ENCODE assay signal across 10 mouse cellular contexts in the genomic region with DNA sequence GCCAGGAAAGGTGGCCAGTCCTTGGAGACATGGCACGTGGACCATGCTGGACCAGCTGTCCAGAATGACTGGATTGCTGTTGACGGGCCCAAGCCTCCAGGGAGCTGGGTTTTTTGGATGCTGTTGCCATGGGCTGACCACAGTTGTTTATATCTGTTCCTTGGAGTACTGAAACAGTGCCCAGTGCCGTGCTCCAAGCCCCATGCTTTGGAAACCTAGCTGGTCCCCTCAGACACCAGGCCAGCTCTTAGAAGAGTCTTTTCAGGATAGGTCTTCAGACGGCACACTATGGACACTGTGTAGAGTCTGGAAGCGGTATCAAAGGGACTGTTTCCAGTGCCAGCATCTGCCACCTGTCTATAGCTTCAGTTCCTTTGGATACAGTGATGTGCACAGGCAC.
DNase-seq lines count a peak whose midpoint lies in the region; ATAC-seq and TF ChIP-seq lines count a peak whose summit lies in the region.
"Had no signal": no experiment of that assay in that cellular context is flagged by ENCODE, and none has a peak within 500 bp of the region (broad histone marks: within the 10 kb centered on the region; RNA-seq: fewer than 3 reads in every experiment).

No protein-coding gene starts in this region.

- H3K27ac ChIP-seq in heart, embryonic 10.5 days, result no peak overlapping the region
- H3K27ac ChIP-seq in midbrain, postnatal 0 days (ENCODE audit: low read depth, low read length), result no peak overlapping the region
- no peak overlapping the region for H3K27ac ChIP-seq in midbrain, embryonic 16.5 days (ENCODE audit: low read length)

- no peak overlapping the region for H3K4me3 ChIP-seq in heart, embryonic 10.5 days
- no peak overlapping the region for H3K4me3 ChIP-seq in midbrain, postnatal 0 days (ENCODE audit: low read depth, low read length)
- H3K4me3 ChIP-seq in midbrain, embryonic 16.5 days (ENCODE audit: low read depth, low read length), result no peak overlapping the region

- peak; percentile 97 for DNase-seq in heart, adult 11 months
- no peak for DNase-seq in heart, embryonic 10.5 days (ENCODE audit: low spot score)
- DNase-seq in midbrain, postnatal 0 days (ENCODE audit: low spot score), result peak; percentile 68
- DNase-seq in gastrocnemius, postnatal 10 days, result peak; percentile 36
- DNase-seq in lung, postnatal 36 days, result peak; percentile 12
- no peak for DNase-seq in ovary, postnatal 10 days (ENCODE audit: low spot score)
- DNase-seq in liver, result no peak
- DNase-seq: kidney, postnatal 25 days had no signal

- no peak for TF ChIP-seq CTCF in midbrain, postnatal 0 days (IDR thresholded peaks at IDR 0.05)

- ATAC-seq in midbrain, postnatal 0 days (ENCODE audit: low FRiP score), result peak; percentile 59; the same call in 1 of the 2 replicates
- ATAC-seq in midbrain, embryonic 16.5 days, result no peak

- H3K9ac ChIP-seq in midbrain, postnatal 0 days (replicated peaks; ENCODE audit: low read length, poor library complexity, severe bottlenecking), result no peak overlapping the region
- H3K9ac ChIP-seq in midbrain, embryonic 16.5 days (ENCODE audit: low read depth, low read length), result no peak overlapping the region

- no peaks in the 10 kb centered on the region for H3K27me3 ChIP-seq in heart, embryonic 10.5 days (ENCODE audit: insufficient read depth, poor library complexity, severe bottlenecking)
- H3K27me3 ChIP-seq in midbrain, postnatal 0 days (ENCODE audit: insufficient read depth, low read length), result no peaks in the 10 kb centered on the region
- H3K27me3 ChIP-seq in midbrain, embryonic 16.5 days (ENCODE audit: control insufficient read depth, insufficient read depth, low read depth, low read length), result no peaks in the 10 kb centered on the region

- WGBS in heart, embryonic 10.5 days, result 80% methylated on average over 5 of the region's 5 CpGs
- 82% methylated on average over 5 of the region's 5 CpGs for WGBS in midbrain, postnatal 0 days
- 87% methylated on average over 5 of the region's 5 CpGs for WGBS in midbrain, embryonic 16.5 days

- no peaks in the 10 kb centered on the region for H3K9me3 ChIP-seq in heart, embryonic 10.5 days
- no peaks in the 10 kb centered on the region for H3K9me3 ChIP-seq in midbrain, postnatal 0 days (ENCODE audit: low read length)
- H3K9me3 ChIP-seq in midbrain, embryonic 16.5 days (replicated peaks; ENCODE audit: control insufficient read depth, low read length, poor library complexity, severe bottlenecking), result no peaks in the 10 kb centered on the region

- H3K36me3 ChIP-seq in heart, embryonic 10.5 days, result no peaks in the 10 kb centered on the region
- no peaks in the 10 kb centered on the region for H3K36me3 ChIP-seq in midbrain, postnatal 0 days (ENCODE audit: insufficient read depth, low read length)
- no peaks in the 10 kb centered on the region for H3K36me3 ChIP-seq in midbrain, embryonic 16.5 days (ENCODE audit: control insufficient read depth, insufficient read depth, low read length)

- no peak overlapping the region for H3K4me2 ChIP-seq in midbrain, postnatal 0 days (ENCODE audit: low read depth, low read length, poor library complexity, severe bottlenecking)
- H3K4me2 ChIP-seq in midbrain, embryonic 16.5 days (ENCODE audit: low read length), result no peak overlapping the region
- H3K4me2 ChIP-seq: liver, embryonic 11.5 days had no signal

- H3K4me1 ChIP-seq in heart, embryonic 10.5 days, result peaks cover 16% of the 10 kb centered on the region; the same call in 1 of the 2 replicates
- H3K4me1 ChIP-seq in midbrain, postnatal 0 days (ENCODE audit: insufficient read depth, low read length), result no peaks in the 10 kb centered on the region
- no peaks in the 10 kb centered on the region for H3K4me1 ChIP-seq in midbrain, embryonic 16.5 days (ENCODE audit: control insufficient read depth, insufficient read depth, low read length)

Comparison
In these comparisons a context has a peak if more than half of its experiments do, and no peak if none do; other contexts are left out.
1. DNase-seq: peak in heart, adult 11 months (single experiment), midbrain, postnatal 0 days (single experiment), gastrocnemius, postnatal 10 days (single experiment) and lung, postnatal 36 days (single experiment); none in heart, embryonic 10.5 days (single experiment), ovary, postnatal 10 days (single experiment) and liver (single experiment).